Mouse (Mus musculus): Measurements from ENCODE around the gene Pdap1. TPM values are rescaled to one million over a fixed set of nuclear protein-coding genes. Genes with fewer than 3 reads are reported as not detected.

Pdap1 gene
- total and polyA plus RNA-seq, 3 experiments = 104 to 301 TPM; not detected in 1

DNA sequence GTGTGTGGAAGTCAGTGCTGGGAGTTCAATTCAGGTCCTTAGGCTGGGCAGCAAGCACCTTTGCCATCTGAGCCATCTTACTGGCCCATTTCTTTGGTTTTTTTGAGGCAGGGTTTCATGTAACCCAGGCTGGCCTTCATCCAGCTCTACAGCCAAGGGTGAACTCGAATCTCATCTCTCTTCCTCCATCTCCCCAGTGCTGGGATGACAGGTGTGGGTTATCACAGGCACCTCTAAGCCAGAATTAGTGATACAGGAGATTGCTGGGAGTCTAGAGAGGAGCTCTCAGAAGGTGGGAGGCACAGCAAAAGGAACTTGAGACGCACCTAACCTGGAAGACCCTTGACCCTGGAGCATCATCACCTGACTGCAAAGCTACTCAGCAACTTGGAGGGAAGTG, 26.6 kb downstream of the Pdap1 start:
- H3K27ac ChIP-seq (ENCODE audit: control insufficient read depth, low read depth, low read length) = no peak overlapping the region
- peaks cover 4 to 18% of the 10 kb centered on the region in 2 experiments; a peak in 3 of 4 replicates for H3K4me1 ChIP-seq (ENCODE audit: control insufficient read depth in 1 of 2, insufficient read depth in 2 of 2, low read length in 2 of 2)
- H3K9me3 ChIP-seq (replicated peaks; ENCODE audit: insufficient read depth, low read length) = no peaks in the 10 kb centered on the region
- H3K4me3 ChIP-seq (ENCODE audit: control insufficient read depth in 1 of 2, insufficient read depth in 1 of 2, low read depth in 2 of 2, low read length in 2 of 2) = peak overlapping the region; percentile 89 to 98; a peak in 3 of 4 replicates
- no peaks in the 10 kb centered on the region for H3K27me3 ChIP-seq (ENCODE audit: control insufficient read depth in 1 of 2, insufficient read depth in 2 of 2, low read length in 2 of 2)
- H3K9ac ChIP-seq (ENCODE audit: control insufficient read depth, low read depth, low read length, poor library complexity, severe bottlenecking) = peak overlapping the region; percentile 82; the same call in 1 of the 2 replicates
- no peak for DNase-seq (ENCODE audit: low read depth, low spot score)
- no peak for TF ChIP-seq RCOR1 (IDR thresholded peaks at IDR 0.05; ENCODE audit: low read depth, low read length)
- peaks cover 5 to 13% of the 10 kb centered on the region in 2 experiments for H3K36me3 ChIP-seq (ENCODE audit: control insufficient read depth in 1 of 2, insufficient read depth in 2 of 2, low read length in 2 of 2)
- peaks cover 35% of the 10 kb centered on the region for H3K79me2 ChIP-seq (ENCODE audit: control insufficient read depth, insufficient read depth, low read length, poor library complexity)

- Histone ChIP-seq H3K9me3 (replicated peaks; ENCODE audit: insufficient read depth, low read length) (no peaks in the 10 kb centered on the region), H3K79me2 (ENCODE audit: control insufficient read depth, insufficient read depth, low read length, poor library complexity) (peaks cover 27% of the 10 kb centered on the region), H3K4me3 (ENCODE audit: control insufficient read depth in 1 of 2, insufficient read depth in 1 of 2, low read depth in 2 of 2, low read length in 2 of 2) (no peak overlapping the region), H3K27me3 (ENCODE audit: control insufficient read depth in 1 of 2, insufficient read depth in 2 of 2, low read length in 2 of 2) (no peaks in the 10 kb centered on the region), H3K4me1 (ENCODE audit: control insufficient read depth in 1 of 2, insufficient read depth in 2 of 2, low read length in 2 of 2) (peaks cover 4 to 18% of the 10 kb centered on the region in 2 experiments; a peak in 3 of 4 replicates), H3K27ac (ENCODE audit: control insufficient read depth, low read depth, low read length) (no peak overlapping the region), H3K9ac (ENCODE audit: control insufficient read depth, low read depth, low read length, poor library complexity, severe bottlenecking) (no peak overlapping the region), H3K36me3 (ENCODE audit: control insufficient read depth in 1 of 2, insufficient read depth in 2 of 2, low read length in 2 of 2) (peaks cover 7 to 13% of the 10 kb centered on the region in 2 experiments)
- TF ChIP-seq BHLHE40 (IDR thresholded peaks at IDR 0.05; ENCODE audit: borderline replicate concordance, low read depth, low read length) (no peak), ELF1 (IDR thresholded peaks at IDR 0.05; ENCODE audit: low read depth, low read length) (no peak), TBP (IDR thresholded peaks at IDR 0.05; ENCODE audit: low read depth, low read length) (no peak), TCF12 (IDR thresholded peaks at IDR 0.05; ENCODE audit: low read depth, low read length) (no peak), RCOR1 (IDR thresholded peaks at IDR 0.05; ENCODE audit: low read depth, low read length) (no peak), RAD21 (IDR thresholded peaks at IDR 0.05; ENCODE audit: low read depth, low read length) (no peak), ZNF384 (IDR thresholded peaks at IDR 0.05; ENCODE audit: low read depth, low read length) (no peak), GABPA (IDR thresholded peaks at IDR 0.05; ENCODE audit: low read depth, low read length) (no peak), GATA1 (IDR thresholded peaks at IDR 0.05; ENCODE audit: low read depth, low read length) (no peak), MEF2A (IDR thresholded peaks at IDR 0.05; ENCODE audit: extremely low read depth, insufficient replicate concordance, low read depth, low read length, poor library complexity, severe bottlenecking) (no peak)
- no peak for DNase-seq (ENCODE audit: low read depth, low spot score)
Observed at GRCm38 (mm10) chr5:145112566-145112965, 27.5 kb downstream of the Pdap1 start.

DNA sequence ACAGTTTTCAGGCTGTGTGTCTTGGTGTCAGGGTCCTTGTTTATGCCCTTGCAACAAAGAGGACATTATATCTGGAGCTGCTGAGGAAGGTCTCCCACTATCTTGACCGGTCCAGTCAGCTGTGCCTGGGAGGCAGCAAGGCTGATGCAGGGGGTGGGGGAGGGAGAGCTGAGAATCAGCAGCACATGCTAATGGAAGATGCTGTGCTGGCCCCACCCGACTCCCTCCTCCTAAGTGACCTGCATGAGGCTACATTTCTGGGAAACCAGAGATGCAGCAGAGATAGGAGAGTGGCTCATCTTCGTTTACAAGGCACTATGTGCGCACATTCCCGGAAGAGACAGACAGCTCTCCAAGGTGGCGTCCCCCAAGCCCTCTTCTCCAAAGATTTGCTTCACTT, 29.6 kb downstream of the Pdap1 start:
- Histone ChIP-seq H3K4me3 (ENCODE audit: control insufficient read depth in 1 of 2, insufficient read depth in 1 of 2, low read depth in 2 of 2, low read length in 2 of 2) (no peak overlapping the region), H3K36me3 (ENCODE audit: control insufficient read depth in 1 of 2, insufficient read depth in 2 of 2, low read length in 2 of 2) (peaks cover 0 to 16% of the 10 kb centered on the region in 2 experiments)

More for the DNA sequence above, 29.6 kb downstream of the Pdap1 start:
- H3K27ac ChIP-seq (ENCODE audit: control insufficient read depth, low read depth, low read length) = no peak overlapping the region
- peaks cover 0 to 10% of the 10 kb centered on the region in 2 experiments; a peak in 2 of 4 replicates for H3K4me1 ChIP-seq (ENCODE audit: control insufficient read depth in 1 of 2, insufficient read depth in 2 of 2, low read length in 2 of 2)
- TF ChIP-seq KAT2A (conservative IDR thresholded peaks at IDR 0.05; ENCODE audit: low read depth, low read length) (no peak), TAL1 (IDR thresholded peaks at IDR 0.05; ENCODE audit: low read length) (no peak), USF1 (IDR thresholded peaks at IDR 0.05; ENCODE audit: low read depth, low read length) (no peak), TCF12 (IDR thresholded peaks at IDR 0.05; ENCODE audit: low read depth, low read length) (no peak), NELFE (IDR thresholded peaks at IDR 0.05; ENCODE audit: low read depth, low read length) (no peak), MAFK (IDR thresholded peaks at IDR 0.05; ENCODE audit: borderline replicate concordance, low read depth, low read length) (no peak), POLR2A (IDR thresholded peaks at IDR 0.05; ENCODE audit: control insufficient read depth in 1 of 2, insufficient read depth in 1 of 2, low read depth in 1 of 2, low read length in 2 of 2, poor library complexity in 1 of 2) (no peak), POLR2AphosphoS2 (IDR thresholded peaks at IDR 0.05; ENCODE audit: low read length) (no peak), POLR2AphosphoS5 (IDR thresholded peaks at IDR 0.05; ENCODE audit: borderline replicate concordance, low read depth, low read length) (no peak), TBP (IDR thresholded peaks at IDR 0.05; ENCODE audit: low read depth, low read length) (no peak)
- H3K27me3 ChIP-seq (ENCODE audit: control insufficient read depth in 1 of 2, insufficient read depth in 2 of 2, low read length in 2 of 2) = no peaks in the 10 kb centered on the region
- H3K9me3 ChIP-seq (replicated peaks; ENCODE audit: insufficient read depth, low read length) = no peaks in the 10 kb centered on the region
- H3K79me2 ChIP-seq (ENCODE audit: control insufficient read depth, insufficient read depth, low read length, poor library complexity) = peaks cover 11% of the 10 kb centered on the region
- H3K9ac ChIP-seq (ENCODE audit: control insufficient read depth, low read depth, low read length, poor library complexity, severe bottlenecking) = no peak overlapping the region
- no peak for DNase-seq (ENCODE audit: low read depth, low spot score)

All from MEL (cell line).